Mouse (Mus musculus) liver, embryonic 13.5 days (tissue): ENCODE measurements around the gene Tas2r139. TPM values are rescaled to one million over a fixed set of nuclear protein-coding genes. Genes with fewer than 3 reads are reported as not detected.
"Not testable (repeated sequence)": the region's sequence is repeated elsewhere in the genome, so short reads cannot be mapped to it uniquely, and the experiment has no call there.

Source experiments
- ATAC-seq: fragments of 200-750 bp; cut with Nextera tagmentation; 2 replicates; pipeline ENCODE4 v1.8.0; 2017; ENCODE audit warnings: low read depth, mild to moderate bottlenecking, moderate number of reproducible peaks, moderate library complexity
- DNase-seq: peaks from one replicate; pipeline ENCODE4 v3.0.0; 2022
- H3K27ac ChIP-seq: fragments of 300-500 bp; sonication (generic); 2 replicates; pipeline ENCODE4 v1.5.1; 2015; ENCODE audit warnings: moderate library complexity, mild to moderate bottlenecking, inconsistent platforms
- H3K27me3 ChIP-seq: fragments of 300-500 bp; sonication (generic); 2 replicates; pipeline ENCODE4 v1.6.1; 2015; ENCODE audit warnings: mild to moderate bottlenecking, inconsistent platforms
- H3K36me3 ChIP-seq: fragments of 300-500 bp; sonication (generic); 2 replicates; pipeline ENCODE4 v1.6.1; 2015; ENCODE audit warnings: mild to moderate bottlenecking, inconsistent platforms
- H3K4me1 ChIP-seq: fragments of 300-500 bp; sonication (generic); replicated peaks from 2 replicates; pipeline ENCODE4 v1.6.1; 2015; ENCODE audit warnings: inconsistent platforms
- H3K4me2 ChIP-seq: fragments of 300-500 bp; sonication (generic); 2 replicates; pipeline ENCODE4 v1.6.1; 2015; ENCODE audit warnings: inconsistent platforms, mild to moderate bottlenecking, moderate library complexity
- H3K4me3 ChIP-seq: fragments of 300-500 bp; sonication (generic); replicated peaks from 2 replicates; pipeline ENCODE4 v1.5.1; 2015; ENCODE audit warnings: mild to moderate bottlenecking, inconsistent platforms
- H3K9ac ChIP-seq: fragments of 300-500 bp; sonication (generic); 2 replicates; pipeline ENCODE4 v1.6.1; 2015; ENCODE audit warnings: mild to moderate bottlenecking, inconsistent platforms
- H3K9me3 ChIP-seq: fragments of 300-500 bp; sonication (generic); replicated peaks from 2 replicates; pipeline ENCODE4 v1.6.1; 2016; ENCODE audit warnings: inconsistent platforms
- WGBS: fragments of 180-500 bp; shearing (Covaris S2); methylation state at CpG from one replicate; pipeline ENCODE4 v1.1.7; 2015; ENCODE audit not compliant: insufficient replicate concordance; 5-methylcytosine and 5-hydroxymethylcytosine counted together
- polyA plus RNA-seq: library from polyadenylated mRNA; unstranded; fragments of >200 nt; fragmentation: Nextera tagmentation; extraction: Ambion mirVana; gene quantifications from 2 replicates; pipeline ENCODE4 v1.2.1, GENCODE M21; 2015

Gene Tas2r139
- polyA plus RNA-seq, result not detected in 2 replicates

DNA sequence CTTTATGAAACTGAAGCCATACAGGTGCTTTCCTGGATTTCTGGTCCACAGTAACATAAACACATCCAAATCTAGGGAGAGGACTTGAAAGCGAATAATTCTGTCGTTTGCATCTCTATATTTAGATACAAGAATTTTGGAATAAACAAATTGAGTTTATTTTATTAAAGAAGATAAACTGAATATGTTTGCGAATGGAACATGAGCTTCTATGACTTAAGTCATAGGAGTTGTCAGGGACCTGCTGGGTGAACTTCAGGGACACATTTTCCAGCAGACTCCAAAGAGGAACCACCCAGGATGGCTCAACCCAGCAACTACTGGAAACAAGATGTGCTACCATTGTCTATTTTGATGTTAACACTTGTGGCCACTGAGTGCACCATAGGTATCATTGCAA is at the start of gene Tas2r139:
Tas2r139 (plus strand) TSS at position 301 of the 400 bp plus-strand sequence.
- H3K4me1 ChIP-seq, result no peaks in the 10 kb centered on the region
- DNase-seq, result no peak
- no peak within 1 kb of the TSS for H3K27ac ChIP-seq
- H3K36me3 ChIP-seq, result no peaks in the 10 kb centered on the region
- H3K4me2 ChIP-seq, result no peak within 1 kb of the TSS
- H3K4me3 ChIP-seq, result no peak within 1 kb of the TSS
- H3K9me3 ChIP-seq, result no peaks in the 10 kb centered on the region
- no peaks in the 10 kb centered on the region for H3K27me3 ChIP-seq
- ATAC-seq, result no peak
- H3K9ac ChIP-seq, result no peak within 1 kb of the TSS
- 48% methylated on average over 3 of the region's 3 CpGs for WGBS

DNA sequence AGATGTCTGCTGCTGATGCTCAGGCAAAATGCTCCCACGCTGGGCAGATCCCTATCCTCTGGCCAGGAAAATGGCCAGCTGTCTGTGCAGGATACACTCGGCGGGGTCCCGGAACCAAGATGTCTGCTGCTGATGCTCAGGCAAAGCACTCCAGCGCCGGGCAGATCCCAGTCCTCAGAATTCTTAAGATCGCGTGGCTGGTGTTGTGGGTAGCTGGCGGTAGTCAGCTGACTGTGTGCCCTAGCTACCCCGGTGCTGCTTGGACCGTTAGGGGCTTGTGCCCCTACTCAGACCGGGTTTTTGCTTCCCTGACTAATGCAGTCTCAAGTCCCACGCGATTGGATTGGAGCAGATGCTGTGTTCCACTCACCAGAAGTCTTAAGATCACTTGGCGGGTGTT is 10.4 kb downstream of the Tas2r139 start:
- H3K4me1 ChIP-seq, H3K27me3 ChIP-seq, H3K36me3 ChIP-seq, H3K27ac ChIP-seq, ATAC-seq, H3K4me3 ChIP-seq, H3K4me2 ChIP-seq, H3K9ac ChIP-seq, H3K9me3 ChIP-seq, DNase-seq: not testable (repeated sequence)
- 57% methylated on average over 15 of the region's 15 CpGs for WGBS

DNA sequence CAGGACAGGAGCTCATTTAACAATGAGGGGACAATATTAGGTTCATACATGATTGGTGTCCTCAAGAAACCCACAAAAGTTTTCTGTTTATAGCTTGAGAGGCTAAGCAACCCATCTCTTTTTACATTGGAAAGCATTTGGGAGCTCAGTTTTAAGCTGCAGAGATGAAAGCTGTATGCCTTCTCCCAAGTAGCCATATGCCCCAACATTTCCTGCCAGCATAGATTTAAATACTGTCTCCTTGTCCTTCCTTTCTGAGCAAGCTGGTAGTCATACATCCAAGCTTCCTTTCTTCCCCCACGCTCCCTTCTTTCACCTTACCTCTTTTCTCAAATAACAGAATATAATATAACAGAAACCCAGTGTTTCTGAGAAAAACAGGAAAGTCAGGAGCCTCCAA is 41.7 kb downstream of the Tas2r139 start:
- H3K36me3 ChIP-seq, result no peaks in the 10 kb centered on the region
- ATAC-seq, result no peak
- H3K9me3 ChIP-seq, result no peaks in the 10 kb centered on the region
- H3K27me3 ChIP-seq, result no peaks in the 10 kb centered on the region
- DNase-seq, result no peak
- H3K4me1 ChIP-seq, result no peaks in the 10 kb centered on the region
- H3K4me3 ChIP-seq, result no peak overlapping the region
- no peak overlapping the region for H3K4me2 ChIP-seq
- H3K27ac ChIP-seq, result no peak overlapping the region
- no peak overlapping the region for H3K9ac ChIP-seq
- 30% methylated on average over 1 of the region's 1 CpGs for WGBS

DNA sequence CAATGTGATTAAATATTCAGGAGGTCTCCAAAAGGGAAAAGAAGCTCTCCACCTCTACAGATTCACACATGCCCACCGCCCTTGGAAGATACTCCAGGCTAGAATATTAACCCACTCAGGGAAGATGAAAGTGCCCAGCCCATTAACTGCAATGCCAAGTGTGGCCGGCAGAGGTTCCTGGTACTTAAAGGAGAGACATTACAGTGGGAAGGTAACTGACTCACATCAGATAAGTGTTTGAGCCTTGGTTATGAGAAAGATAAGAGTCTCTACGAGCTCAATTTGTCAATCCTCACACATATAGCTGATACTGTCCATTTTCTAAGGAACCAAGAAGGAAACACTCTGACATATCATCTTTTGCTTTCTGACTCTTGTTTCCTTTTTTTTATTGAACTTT is 45.5 kb downstream of the Tas2r139 start:
- no peaks in the 10 kb centered on the region for H3K4me1 ChIP-seq
- no peak for DNase-seq
- no peak overlapping the region for H3K27ac ChIP-seq
- H3K9ac ChIP-seq, result no peak overlapping the region
- 24% methylated on average over 3 of the region's 3 CpGs for WGBS
- H3K9me3 ChIP-seq, result no peaks in the 10 kb centered on the region
- H3K4me3 ChIP-seq, result no peak overlapping the region
- H3K4me2 ChIP-seq, result no peak overlapping the region
- no peaks in the 10 kb centered on the region for H3K36me3 ChIP-seq
- ATAC-seq, result no peak
- no peaks in the 10 kb centered on the region for H3K27me3 ChIP-seq

Other genes with a start within 250 kb of the Tas2r139 start
- not detected in 2 replicates for gene Sval1, start 189.3 kb upstream of the Tas2r139 start, polyA plus RNA-seq
- not detected in 2 replicates for gene Sval3, start 172.8 kb upstream of the Tas2r139 start, polyA plus RNA-seq
- gene Sva, start 102.5 kb upstream of the Tas2r139 start, polyA plus RNA-seq, result not detected in 2 replicates
- gene Tas2r144, start 74.4 kb downstream of the Tas2r139 start, polyA plus RNA-seq, result not detected in 2 replicates
- 6.9 and 8.1 TPM in 2 replicates for gene Gstk1, start 105.0 kb downstream of the Tas2r139 start, polyA plus RNA-seq
- gene Tmem139, start 121.0 kb downstream of the Tas2r139 start, polyA plus RNA-seq, result 0.12 TPM in 1 of 2 replicates, not detected in the other
- gene Casp2, start 124.0 kb downstream of the Tas2r139 start, polyA plus RNA-seq, result 26.0 and 29.8 TPM in 2 replicates
- gene Clcn1, start 145.7 kb downstream of the Tas2r139 start, polyA plus RNA-seq, result 0.08 TPM in 1 of 2 replicates, not detected in the other
- 0.05 TPM in 2 replicates for gene Fam131b, start 183.7 kb downstream of the Tas2r139 start, polyA plus RNA-seq
- 36.5 and 39.7 TPM in 2 replicates for gene Zyx, start 208.7 kb downstream of the Tas2r139 start, polyA plus RNA-seq
- 2.7 and 2.9 TPM in 2 replicates for gene Epha1, start 232.3 kb downstream of the Tas2r139 start, polyA plus RNA-seq